Mouse (Mus musculus): ENCODE results near the gene Sapcd1. TPM values are rescaled to one million over a fixed set of nuclear protein-coding genes. Genes with fewer than 3 reads are reported as not detected.
"Not testable (repeated sequence)": the region's sequence is repeated elsewhere in the genome, so short reads cannot be mapped to it uniquely, and the experiment has no call there.

The Sapcd1 gene
- total RNA-seq, 2 experiments from 2014 or later: 0.92 TPM; not detected in 1

DNA sequence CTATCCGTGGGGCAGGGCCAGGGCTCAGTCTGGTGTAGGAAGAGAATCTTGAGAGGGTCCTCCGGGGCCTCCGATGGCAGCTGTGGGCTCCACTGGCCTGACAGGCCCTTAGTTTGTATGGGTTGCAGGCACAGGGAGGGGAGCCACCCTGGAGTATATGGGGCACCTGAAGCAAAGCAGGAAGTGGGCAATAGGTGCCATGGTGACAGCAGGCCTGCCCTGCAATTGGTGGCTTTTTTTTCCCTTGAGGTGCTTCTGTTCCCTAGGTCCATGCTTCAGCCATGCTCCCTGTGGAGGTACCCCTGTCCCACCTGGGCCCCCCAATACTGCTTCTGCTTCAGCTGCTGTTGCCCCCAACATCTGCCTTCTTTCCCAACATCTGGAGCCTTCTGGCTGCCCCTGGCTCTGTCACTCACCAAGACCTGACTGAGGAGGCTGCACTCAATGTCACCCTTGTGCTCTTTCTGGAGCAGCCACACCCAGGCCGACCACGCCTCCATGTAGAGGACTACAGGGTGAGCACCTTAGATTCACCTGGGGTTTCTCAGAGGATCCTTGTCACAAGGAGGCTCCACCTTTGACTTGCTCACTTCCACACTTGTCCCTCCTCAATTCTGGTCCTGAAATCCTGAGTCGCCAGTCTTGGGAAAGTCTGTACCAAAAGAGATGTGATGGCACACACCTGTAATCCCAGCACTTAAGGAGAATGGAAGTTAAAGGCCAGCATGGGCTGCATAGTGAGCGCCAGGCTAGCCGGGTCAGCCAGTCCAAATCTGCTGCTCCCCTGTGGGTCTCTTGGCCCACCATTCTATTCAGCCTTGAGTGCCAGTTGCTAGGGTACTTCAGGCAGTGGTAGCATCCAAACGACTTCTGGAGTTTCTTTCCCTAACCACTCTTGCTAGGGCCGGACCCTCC is 10.8 kb downstream of the Sapcd1 start:
- intact Hi-C loops (cut with DNase I): no loop called here
- DNase-seq (ENCODE audit: low spot score in 2 of 2): no peak

DNA sequence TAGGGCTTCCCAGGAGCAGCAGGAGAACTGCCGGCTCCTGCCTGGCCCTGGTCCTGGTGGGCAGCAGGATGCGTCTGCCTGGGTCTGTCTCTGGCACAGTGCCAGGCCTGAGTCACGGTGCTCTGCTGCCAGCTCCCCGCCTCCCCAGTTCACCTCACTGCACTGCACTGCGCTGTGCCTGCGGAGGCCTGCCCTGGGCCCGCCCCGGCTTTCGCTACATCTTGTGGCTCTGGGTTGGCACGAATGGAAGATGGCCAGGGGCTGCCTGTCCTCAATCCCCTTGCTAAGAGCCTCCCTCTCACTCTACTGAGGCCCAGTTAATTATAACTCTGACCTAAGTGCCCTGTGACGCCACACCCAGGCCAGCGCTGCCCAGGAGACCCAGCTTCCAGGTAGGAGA is 11.4 kb downstream of the Sapcd1 start, which contains the start of gene Vwa7:
Gene Vwa7, plus strand, starts transcription at position 204 of the 400 bp plus-strand sequence.
- no peak for DNase-seq (ENCODE audit: low spot score in 2 of 2)
- intact Hi-C loops (cut with DNase I): no loop called here

DNA sequence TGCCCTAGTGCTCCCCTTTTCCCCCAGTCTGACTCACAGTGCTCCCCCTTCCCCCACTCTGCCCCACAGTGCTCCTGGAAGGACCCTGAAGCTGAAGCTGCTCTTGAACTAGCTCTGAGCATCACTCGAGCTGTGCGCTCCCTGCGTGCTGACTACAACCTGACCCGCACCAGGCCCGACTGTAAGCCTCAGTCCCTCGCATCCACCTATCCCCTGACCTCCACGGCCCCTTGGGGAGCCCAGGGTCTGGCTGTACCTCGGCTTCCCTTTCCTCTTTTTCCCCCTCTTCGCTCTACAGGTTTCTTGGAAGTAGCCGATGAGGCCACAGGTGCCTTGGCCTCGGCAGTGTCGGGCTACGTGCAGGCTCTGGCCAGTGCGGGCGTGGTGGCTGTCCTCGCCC is 12.5 kb downstream of the Sapcd1 start:
- DNase-seq (ENCODE audit: low spot score in 2 of 2): no peak
- intact Hi-C loops (cut with DNase I): no loop called here

DNA sequence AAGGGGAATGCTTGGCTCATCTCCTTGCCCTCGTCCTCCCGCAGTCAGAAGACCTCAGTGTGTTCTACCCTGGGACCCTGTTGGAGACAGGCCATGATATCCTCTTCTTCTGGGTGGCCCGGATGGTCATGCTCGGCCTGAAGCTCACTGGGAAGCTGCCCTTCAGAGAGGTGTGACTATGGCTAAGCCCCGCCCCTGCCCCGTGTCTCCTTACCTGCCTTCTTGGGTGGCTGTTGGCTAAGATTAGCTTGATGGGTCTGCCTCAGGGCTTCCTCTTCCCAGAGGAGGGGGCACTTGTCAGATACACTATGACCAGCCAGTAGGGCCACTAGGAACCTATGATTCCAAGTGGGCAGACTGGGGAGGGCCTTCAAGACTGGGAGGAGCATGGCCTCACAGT is 14.6 kb downstream of the Sapcd1 start:
- no peak for DNase-seq (ENCODE audit: low spot score in 2 of 2)
- intact Hi-C loops (cut with DNase I): no loop called here

DNA sequence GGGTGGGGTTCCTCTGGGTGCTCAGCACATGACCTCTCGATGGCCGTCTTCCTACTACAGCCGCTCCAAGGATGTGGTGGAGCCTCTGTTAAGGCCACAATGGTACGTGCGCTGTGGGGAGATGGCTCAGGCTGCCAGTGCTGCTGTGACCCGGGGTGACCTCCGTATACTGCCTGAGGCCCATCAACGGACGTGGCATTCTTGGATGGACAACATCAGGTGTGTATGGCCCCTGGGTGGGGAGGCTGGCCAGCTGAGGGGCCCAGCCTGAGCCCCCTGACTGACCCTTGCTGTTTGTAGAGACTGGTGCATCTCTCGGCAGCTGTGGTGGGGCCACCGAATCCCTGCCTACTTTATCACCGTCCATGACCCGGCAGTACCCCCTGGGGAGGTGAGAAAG is 15.4 kb downstream of the Sapcd1 start:
- DNase-seq (ENCODE audit: low spot score in 2 of 2): no peak
- intact Hi-C loops (cut with DNase I): no loop called here

DNA sequence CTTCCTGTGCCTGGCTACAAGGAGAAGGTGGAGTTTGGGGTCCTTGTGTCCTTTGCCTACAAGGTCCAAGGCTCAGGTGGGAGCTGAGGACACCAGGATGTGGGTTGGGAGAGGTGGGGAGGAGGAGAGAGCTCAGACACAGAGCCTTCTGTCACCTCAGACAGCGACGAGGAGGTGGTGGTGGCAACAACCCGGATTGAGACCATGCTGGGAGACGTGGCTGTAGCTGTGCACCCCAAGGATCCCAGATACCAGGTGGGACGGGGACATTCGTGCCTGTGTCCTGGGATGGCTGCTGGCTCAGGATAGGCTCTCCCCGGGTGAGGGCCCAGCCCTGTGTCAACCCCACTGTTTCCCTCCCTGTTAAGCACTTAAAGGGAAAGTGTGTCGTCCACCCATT is 16.4 kb downstream of the Sapcd1 start:
- no peak for DNase-seq (ENCODE audit: low spot score in 2 of 2)
- intact Hi-C loops (cut with DNase I): no loop called here

DNA sequence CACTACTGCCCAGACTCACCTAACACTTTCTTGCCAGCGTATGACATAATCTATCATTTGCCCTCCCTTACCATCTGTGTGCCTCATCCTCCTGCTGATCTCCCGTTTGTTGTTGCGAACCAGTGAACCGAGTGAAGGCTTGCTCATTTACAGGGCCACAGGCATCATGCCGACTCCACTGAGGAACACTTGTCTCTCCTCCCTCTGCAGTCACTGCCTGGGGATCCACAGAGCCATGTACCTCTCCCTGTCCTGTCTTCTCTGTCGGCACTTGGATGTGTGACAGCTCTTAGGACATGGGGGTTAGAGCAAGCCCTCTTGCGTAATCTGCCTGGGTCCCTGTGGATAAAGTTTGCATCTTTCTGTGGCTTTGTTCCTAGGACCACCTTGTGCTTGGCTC is 18.2 kb downstream of the Sapcd1 start:
- no peak for DNase-seq (ENCODE audit: low spot score in 2 of 2)
- intact Hi-C loops (cut with DNase I): loop anchor here (10.0 kb wide), 1 partner anchor 225 kb away; the partner anchor contains the start of genes Atp6v1g2 and Nfkbil1

DNA sequence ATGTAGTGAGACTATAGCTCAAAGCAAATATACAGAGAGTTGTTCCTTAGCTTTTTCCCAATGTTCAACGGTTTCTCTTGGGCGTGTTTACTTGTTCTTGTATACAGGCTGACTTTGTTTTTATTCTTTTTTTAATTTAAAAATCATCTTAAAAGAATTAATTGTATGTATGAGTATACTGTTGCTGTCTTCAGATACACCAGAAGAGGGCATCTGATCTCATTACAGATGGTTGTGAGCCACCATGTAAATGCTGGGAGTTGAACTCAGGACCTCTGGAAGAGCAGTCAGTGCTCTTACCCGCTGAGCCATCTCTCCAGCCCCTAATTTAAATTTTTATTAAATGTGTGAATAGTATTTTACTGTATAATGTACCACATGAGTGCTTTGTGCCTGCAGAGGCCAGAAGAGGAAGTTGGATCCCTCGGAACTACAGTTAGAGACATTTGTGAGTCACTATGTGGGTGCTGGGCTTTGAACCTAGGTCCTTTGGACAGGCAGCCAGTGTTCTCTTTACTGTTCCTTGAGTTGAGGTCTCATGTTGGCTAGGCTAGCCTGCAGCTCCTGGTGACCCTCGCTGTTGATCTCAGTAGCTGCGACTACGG is 20.3 kb downstream of the Sapcd1 start:
- DNase-seq (ENCODE audit: low spot score in 2 of 2): no peak
- intact Hi-C loops (cut with DNase I): loop anchor here (10.0 kb wide), 1 partner anchor 227 kb away; the partner anchor contains the start of genes Atp6v1g2 and Nfkbil1

DNA sequence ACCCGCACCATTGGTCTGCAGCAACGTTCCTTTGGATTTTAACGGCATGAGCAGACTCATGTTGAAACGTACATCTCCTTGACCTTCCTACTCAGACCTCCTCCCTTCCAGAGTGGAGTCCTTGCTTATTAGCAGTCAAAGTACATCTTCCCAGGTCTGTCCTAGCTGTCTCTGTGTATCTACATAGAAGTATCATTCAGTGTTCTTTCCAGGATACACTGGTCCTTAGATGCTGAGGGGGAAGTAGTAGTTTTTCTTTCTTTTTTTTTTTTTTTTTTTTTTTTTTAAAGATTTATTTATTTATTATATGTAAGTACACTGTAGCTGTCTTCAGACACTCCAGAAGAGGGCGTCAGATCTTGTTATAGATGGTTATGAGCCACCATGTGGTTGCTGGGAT is 21.9 kb downstream of the Sapcd1 start:
- not testable (repeated sequence) for DNase-seq (ENCODE audit: low spot score in 2 of 2)
- intact Hi-C loops (cut with DNase I): loop anchor here (10.0 kb wide), 1 partner anchor 229 kb away; the partner anchor contains the start of genes Atp6v1g2 and Nfkbil1

DNA sequence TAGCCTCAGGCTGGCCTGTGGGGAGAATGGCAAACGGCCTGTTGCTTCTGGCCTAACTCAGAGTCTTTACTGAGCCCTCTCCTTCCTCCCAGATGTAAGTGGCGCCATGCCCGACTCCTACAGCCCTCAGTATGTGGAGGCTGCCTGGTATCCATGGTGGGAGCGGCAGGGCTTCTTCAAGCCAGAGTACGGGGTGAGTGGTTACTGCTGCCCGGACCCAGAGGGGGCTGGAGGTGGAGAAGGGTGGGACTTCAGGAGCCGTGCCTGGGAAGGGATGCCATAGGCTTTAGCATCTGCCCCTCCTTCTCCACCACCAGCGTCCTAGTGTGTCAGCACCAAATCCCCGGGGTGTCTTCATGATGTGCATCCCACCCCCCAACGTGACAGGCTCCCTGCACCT is 22.7 kb downstream of the Sapcd1 start:
- intact Hi-C loops (cut with DNase I): loop anchor here (10.0 kb wide), 1 partner anchor 230 kb away; the partner anchor contains the start of genes Atp6v1g2 and Nfkbil1
- DNase-seq (ENCODE audit: low spot score in 2 of 2): no peak

DNA sequence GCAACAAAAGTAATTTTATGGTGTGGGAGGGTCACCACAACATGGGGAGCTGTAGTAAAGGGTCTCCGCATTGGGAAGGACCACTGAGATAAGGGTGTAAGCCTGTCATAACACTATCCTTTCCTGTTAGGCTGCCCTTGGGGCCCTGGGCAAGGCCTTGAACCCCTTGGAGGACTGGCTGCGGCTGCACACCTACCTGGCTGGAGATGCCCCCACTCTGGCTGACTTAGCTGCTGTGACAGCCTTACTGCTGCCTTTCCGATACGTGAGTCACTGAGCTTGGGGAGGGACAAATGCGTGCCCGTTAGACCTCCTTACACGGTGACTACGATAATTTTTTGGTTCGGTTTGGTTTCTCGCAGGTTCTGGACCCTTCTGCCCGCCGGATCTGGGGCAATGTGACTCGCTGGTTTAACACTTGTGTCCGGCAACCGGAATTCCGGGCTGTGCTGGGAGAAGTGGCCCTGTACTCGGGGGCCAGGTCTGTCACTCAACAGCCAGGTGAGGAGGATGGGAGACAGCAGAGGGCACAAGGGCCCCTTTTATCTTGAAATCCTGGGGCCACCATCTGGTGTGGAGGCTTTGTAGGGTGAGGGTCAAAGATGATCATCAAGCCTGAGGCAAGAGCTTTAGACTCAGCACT is 23.6 kb downstream of the Sapcd1 start:
- intact Hi-C loops (cut with DNase I): loop anchor here (10.0 kb wide), 1 partner anchor 231 kb away; the partner anchor contains the start of genes Atp6v1g2 and Nfkbil1
- DNase-seq (ENCODE audit: low spot score in 2 of 2): no peak

DNA sequence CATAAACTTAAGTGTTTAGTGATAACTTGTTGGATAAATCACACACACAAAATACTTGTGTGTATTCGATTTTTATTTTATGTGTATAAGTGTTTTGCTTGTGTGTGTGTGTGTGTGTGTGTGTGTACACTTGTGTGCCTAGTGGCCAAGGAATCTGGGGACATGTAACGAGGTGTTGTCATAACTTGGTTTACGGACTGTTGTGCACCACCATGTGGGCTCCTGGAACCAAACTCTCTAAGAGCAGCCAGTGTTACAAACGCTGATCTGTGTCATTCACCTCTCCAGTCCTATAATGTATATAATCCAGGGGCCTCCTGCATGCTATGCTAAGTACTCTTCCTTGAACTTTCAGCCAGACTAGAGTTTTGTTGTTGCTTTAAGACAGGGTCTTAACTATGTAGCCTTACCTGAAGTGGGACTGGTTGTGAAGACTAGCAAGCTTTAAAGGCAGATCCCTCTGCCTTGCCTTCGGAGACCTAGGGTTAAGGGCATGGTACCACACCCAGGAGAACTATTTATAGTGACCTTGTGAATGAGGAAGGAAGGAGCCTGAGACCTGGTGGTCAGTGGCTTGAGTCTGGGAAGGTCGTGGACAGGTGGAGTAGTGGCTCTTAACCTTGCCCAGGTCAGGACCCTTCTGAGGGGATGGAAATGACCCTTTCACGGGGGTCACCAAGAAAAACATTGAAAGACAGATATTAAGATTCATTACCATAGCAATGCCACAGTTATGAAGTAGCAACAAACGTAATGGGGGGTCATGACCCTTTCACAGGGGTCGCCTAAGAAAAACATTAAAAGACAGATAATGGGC is 24.6 kb downstream of the Sapcd1 start:
- DNase-seq (ENCODE audit: low spot score in 2 of 2): no peak
- intact Hi-C loops (cut with DNase I): loop anchor here (10.0 kb wide), 1 partner anchor 232 kb away; the partner anchor contains the start of genes Atp6v1g2 and Nfkbil1

DNA sequence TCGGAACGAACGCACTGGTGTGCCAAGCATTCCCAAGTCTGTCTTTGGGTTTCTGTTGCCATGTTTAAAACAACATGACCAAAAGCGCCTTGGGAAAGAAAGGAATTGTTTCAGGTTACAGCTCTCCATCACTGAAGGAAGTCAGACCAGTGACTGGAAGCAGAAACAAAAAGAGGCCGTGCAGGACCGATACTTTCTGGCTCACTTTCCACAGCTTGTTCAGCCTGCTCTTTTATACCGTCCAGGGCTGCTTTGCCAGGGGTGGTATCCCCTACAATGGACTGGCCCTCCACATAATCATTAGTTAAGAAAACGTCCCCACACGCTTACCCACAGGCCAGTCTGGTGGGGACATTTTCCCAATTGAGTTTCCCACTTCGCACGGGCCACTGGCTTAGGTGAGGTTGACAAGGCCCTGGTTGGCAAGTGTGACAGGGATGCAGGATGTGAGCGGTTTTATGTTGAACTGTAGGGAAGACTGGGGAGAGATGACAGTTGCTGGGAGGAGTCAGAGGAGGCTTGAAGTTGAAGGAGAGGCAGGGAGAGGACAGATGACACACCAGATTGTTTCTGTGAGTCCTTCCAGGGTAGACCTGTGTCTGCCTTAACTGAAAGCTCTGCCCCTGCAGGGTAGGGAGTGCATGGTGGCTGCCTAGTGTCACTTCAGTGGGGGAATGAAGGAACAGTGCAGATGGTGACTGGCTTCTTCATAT is 25.5 kb downstream of the Sapcd1 start:
- DNase-seq (ENCODE audit: low spot score in 2 of 2): no peak
- intact Hi-C loops (cut with DNase I): loop anchor here (10.0 kb wide), 1 partner anchor 232 kb away; the partner anchor contains the start of genes Atp6v1g2 and Nfkbil1

DNA sequence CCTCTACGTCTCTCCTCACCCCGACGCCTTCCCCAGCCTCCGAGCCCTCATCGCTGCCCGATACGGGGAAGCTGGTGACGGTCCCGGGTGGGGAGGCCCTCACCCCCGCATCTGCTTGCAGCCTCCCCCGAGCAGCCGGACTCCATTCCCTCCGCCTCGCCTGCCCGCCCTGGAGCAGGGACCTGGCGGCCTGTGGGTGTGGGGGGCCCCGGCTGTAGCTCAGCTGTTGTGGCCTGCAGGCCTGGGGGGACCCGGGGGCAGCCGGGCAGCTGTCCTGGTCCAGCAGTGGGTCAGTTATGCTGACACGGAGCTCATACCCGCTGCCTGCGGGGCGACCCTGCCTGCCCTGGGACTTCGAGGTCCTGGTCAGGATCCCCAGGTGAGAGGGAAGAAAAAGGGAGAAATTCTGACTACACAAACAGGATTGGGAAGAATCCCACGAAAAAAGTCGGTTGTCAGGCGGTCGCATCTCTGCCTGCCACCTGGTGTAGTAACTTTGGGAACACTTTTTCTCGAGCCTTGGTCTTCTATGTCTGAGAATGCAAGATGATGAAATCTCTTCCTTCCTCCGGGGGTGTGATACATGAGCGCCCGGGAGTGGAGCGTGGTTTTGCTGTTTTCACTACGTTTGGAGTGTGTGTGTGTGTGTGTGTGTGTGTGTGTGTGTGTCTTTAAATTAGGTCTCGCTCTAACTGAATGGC is 26.2 kb downstream of the Sapcd1 start:
- peak; percentile 38 to 73 for DNase-seq (ENCODE audit: low spot score in 2 of 2)
- intact Hi-C loops (cut with DNase I): loop anchor here (10.0 kb wide), 1 partner anchor 233 kb away; the partner anchor contains the start of genes Atp6v1g2 and Nfkbil1

DNA sequence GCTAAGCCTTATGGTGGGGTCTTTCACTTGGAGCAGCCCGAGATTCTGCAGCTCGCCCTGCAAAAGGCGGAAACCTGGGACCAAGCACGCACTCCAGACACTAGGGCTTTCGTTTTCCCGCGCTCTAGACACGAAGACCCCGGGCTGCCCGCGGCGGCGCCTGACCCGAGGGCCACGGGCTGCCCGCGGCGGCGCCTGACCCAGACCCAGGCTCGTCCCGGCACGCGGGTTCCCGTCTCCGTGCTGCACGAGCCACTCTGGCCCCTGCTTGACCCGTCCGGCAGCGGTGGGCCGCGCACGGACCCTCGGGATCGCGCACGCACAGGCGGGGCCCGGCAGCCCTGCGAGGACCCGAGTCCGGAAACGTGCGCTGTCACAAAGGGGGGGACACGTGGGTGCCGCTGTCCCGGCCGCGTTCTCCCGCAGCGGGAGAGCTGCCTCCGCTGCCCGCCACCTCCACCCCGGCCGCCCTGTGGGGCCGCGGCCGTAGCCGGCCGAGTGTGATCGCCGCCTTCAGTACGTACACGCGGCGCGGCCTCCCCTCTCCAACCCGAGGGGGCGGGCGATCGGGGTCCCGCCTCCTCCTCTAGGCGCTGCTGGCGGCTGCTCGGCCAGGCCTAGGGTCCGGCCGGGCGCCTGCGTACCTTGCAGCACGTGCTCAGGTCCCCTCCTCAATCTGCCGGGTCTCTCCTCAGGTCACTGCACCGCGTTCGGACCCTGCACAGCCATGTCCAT is 26.9 kb downstream of the Sapcd1 start, which contains the start of gene Vars:
Gene Vars, plus strand, starts transcription at position 271 of the 735 bp plus-strand sequence.
- intact Hi-C loops (cut with DNase I): loop anchor here (10.0 kb wide), 1 partner anchor 234 kb away; the partner anchor contains the start of genes Atp6v1g2 and Nfkbil1
- DNase-seq (ENCODE audit: low spot score in 2 of 2): peak; percentile 68 to 71

DNA sequence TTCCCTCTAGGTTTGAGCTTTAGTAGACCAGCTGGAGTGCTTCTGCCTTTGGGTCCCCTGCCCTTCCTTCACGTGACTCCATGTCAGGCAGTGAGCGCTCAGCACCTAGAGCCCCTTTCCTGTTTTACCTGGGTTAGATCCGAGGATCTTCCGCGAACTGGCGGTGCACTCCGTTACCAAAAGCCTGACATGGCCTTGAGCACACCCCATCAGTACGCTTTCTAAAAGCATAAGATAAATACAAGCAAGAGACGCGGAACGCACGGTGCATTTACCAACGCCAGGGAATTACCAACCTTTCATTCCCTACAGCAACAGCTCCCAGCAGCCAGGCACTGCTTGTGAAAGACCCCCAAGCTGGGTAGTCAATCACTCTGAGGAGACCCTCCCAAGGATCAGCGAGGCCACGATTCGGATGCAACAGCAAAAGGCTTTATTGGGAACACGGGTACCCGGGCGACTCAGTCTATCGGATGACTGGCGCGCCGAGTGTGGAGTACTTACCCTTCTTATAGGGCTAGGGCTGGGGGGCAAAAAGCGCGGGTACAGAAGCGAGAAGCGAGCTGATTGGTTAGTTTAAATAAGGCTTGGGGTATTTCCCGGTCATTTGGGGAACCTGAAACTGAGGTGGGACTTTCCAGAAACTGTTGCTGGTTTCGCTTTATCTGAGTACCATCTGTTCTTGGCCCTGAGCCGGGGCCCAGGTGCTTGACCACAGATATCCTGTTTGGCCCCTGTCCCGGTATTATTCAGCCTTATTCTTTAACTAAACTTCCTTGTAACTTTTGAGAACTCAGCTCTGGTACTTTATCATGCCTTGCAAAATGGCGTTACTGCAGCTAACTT is 27.7 kb downstream of the Sapcd1 start:
- intact Hi-C loops (cut with DNase I): loop anchor here (10.0 kb wide), 1 partner anchor 235 kb away; the partner anchor contains the start of genes Atp6v1g2 and Nfkbil1
- not testable (repeated sequence) for DNase-seq (ENCODE audit: low spot score in 2 of 2)
